Mouse (Mus musculus) liver, embryonic 14.5 days (tissue): Measurements from ENCODE around the gene Trim7.

ENCODE experiments used
- CTCF ChIP-seq: IDR thresholded peaks from 2 replicates; pipeline ENCODE4 v1.5.1; 2016; ENCODE audit warnings: antibody characterized with exemption, low read depth, control low read depth
- EP300 ChIP-seq: IDR thresholded peaks from 2 replicates; pipeline ENCODE4 v1.6.1; 2016; ENCODE audit warnings: antibody characterized with exemption, low read depth

DNA sequence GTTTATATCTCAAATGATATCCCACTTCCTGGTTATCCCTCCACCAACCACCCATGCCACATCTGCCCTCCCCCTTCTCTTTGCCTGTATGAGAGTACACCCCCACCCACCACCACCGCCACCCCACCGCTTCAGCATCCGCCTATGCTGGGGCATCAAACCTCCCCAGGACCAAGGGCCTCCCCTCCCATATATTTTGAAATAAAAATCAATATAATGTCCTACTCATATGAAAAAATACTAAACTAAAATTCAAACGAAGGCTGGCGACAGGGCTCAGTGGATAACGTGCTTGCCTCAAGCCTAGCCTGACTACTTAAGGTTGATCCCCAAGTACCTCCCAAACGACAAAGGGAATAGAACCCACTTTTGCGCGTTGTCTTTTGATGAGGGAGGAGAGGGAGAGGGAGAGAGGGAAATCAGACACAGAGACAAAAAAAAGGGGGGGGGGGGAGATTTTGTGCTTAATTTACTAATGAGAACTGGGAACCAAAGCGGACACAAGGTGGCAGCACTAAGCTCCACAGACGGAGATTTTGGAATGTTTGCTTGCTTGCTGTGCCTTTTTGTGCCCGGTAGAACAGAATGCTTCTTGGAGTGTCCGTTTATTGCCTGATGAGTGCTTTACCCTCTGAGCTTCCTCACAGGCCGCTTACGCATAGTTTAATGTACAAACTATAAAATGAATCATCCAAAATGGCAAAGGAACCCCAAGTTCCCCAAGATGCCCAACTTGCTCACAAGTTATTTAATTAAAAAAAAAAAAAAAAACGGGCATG, 37.4 kb upstream of the Trim7 start:
- TF ChIP-seq CTCF (peak; percentile 75), EP300 (no peak)
